Mouse (Mus musculus) brain, embryonic 14.5 days (tissue): ENCODE data around the gene Per2.

Source experiments
- CTCF ChIP-seq: fragments of 200-500 bp; IDR thresholded peaks from 2 replicates; pipeline ENCODE4 v1.5.1; 2012; ENCODE audit warnings: inconsistent platforms, mild to moderate bottlenecking, moderate library complexity, borderline replicate concordance; ENCODE audit not compliant: insufficient read depth, insufficient read length; ENCODE audit errors: extremely low read depth
- POLR2A ChIP-seq: fragments of 200-500 bp; IDR thresholded peaks from 2 replicates; pipeline ENCODE4 v1.6.1; 2012; ENCODE audit warnings: mild to moderate bottlenecking, inconsistent platforms, borderline replicate concordance; ENCODE audit not compliant: poor library complexity, insufficient read depth, insufficient read length, severe bottlenecking; ENCODE audit errors: extremely low read depth

GRCm38 (mm10) chr1:91469888-91470419, 10.8 kb upstream of the Per2 start:
- no peak for TF ChIP-seq CTCF
- no peak for TF ChIP-seq POLR2A
